Mouse (Mus musculus): ENCODE measurements around the gene Vgll4.

DNA sequence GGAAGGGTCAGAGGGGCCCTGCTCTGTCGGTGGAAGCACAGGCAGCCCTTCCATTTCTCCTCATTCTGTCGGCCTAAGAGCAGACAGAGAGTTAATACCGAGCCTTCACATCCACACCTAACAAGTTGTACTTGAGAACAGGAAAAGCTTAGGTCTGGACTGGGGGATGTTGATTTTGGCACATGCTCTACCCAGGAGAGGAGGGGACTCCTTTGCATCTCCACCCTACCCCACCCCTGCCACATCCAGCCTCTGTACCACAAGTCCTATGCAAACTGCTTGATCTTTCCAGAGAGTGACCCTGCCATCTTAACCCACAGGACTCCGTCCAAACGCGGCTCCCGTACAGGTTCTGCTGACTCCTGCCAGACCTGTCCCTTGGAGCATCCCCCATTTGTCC is 148.1 kb downstream of the Vgll4 start:
- TF ChIP-seq CTCF (conservative IDR thresholded peaks at IDR 0.05 in 1 of 2, IDR thresholded peaks at IDR 0.05 in 1 of 2; ENCODE audit: low read depth in 2 of 2, low read length in 2 of 2), result no peak
- TF ChIP-seq RAD21 (IDR thresholded peaks at IDR 0.05; ENCODE audit: low read depth, low read length), result no peak
- no peak for TF ChIP-seq POLR2A (IDR thresholded peaks at IDR 0.05; ENCODE audit: low read depth, low read length)
- no peak for TF ChIP-seq CHD2 (IDR thresholded peaks at IDR 0.05; ENCODE audit: low read length)
- no peak for TF ChIP-seq E2F4 (IDR thresholded peaks at IDR 0.05; ENCODE audit: insufficient replicate concordance, low read depth, low read length)

Data from CH12.LX (cell line).